Mouse (Mus musculus): ENCODE data around the gene Ptprm.

Ptprm gene

DNA sequence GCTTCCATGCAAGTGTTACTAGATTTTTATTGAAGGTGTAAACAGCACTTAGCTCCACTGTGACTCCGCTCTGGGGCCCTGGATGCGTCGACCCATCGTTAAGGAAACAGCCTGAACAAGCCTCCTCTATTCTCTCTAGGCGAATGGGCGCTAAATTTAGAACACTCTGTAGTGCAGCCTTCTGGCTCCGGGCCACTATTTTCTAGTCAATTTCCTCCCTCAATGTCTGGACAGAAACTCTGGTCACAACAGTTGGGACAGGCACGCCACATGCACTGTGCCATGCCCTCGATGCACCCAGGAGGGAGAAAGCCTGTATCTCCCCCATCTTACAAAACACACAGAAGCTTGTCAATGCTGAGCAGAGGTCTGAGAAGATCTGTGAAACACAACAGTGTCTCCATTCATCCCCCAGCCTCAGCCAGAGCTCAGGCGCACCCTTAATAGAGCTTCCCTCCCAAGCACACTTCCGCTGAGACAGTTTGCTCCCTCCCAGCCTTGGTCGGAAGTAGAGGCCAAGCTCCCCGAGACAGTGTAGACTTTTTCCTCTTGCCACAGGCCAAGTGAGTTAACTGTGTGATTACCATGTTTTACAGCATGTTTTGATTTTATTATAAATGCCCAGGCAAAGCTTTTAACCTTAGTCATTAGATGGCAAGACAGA lies 220.7 kb downstream of the Ptprm start:
- peak; percentile 75 for DNase-seq

DNA sequence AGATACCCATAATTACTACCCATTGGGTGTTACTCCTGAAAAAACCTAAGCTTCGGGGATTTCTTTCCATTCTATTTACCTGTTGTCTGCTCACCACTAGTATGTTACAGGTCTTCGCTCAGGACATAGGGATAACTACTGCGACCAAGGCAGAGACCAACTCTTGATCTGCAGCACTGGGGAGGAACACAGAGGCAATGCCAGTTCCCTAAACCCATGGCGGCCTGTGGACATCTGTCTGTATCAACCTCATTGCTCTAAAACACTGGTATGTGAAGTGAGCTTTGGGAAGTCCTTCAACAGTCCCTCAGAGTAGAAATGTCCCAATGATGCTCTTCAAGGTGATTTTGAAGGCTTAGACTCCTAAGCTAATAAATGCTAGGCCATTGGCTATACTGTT lies 221.2 kb downstream of the Ptprm start:
- DNase-seq = no peak

DNA sequence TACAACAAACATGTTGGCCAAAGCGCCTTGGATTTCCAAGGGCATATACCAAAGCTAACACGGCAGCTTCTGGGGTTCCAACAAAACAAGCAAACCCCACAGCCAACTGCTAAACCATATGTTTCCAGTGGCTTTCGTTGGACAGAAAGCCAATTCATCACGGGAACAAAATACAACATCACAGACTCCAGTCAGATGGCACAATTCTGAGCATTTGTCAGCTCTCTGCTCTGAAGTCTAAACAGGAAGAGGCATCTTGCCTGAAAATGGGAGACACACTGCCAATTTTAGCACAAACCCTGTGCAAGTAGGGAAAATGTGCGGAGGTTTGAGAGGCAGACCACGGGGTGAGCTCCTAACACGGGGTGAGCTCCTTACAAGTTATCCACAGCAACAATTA lies 226.7 kb downstream of the Ptprm start:
- no peak for DNase-seq

DNA sequence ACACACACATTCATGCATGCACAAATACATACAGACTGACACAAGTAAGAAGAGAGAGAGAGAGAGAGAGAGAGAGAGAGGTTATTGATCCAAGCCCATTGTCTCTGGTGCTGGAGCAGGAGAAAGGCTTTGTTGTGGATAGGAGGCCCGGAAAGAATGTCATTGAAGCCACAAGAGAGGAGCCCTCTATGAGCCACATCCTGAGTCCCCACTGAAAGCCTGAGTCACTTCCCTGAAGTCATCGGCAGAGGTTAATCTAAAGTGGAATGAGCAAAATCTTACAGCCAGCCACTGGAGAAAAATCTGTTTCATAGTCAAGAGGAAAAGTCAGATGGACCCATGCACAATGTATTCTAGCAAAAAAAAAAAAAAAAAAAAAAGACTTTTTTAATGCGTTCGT lies 228.7 kb downstream of the Ptprm start:
- no peak for DNase-seq

DNA sequence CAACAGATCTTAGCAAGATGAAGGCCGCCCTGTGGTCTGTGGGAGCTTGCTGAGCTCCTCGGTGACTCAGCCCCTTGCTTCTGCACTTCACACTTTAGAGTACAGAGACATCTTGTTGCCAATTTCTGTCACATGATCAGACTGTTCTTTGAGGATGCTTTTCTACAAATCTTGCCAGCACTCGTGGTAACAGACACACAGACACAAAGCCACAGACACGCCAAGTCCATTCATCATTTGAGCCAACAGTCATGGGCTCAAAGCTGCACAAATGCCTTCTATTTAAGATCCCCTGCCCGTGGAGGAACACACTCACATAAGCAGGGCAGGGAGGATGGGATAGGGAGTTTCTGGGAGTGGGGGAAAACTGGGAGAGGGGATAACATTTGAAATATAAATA lies 230.0 kb downstream of the Ptprm start:
- no peak for DNase-seq

DNA sequence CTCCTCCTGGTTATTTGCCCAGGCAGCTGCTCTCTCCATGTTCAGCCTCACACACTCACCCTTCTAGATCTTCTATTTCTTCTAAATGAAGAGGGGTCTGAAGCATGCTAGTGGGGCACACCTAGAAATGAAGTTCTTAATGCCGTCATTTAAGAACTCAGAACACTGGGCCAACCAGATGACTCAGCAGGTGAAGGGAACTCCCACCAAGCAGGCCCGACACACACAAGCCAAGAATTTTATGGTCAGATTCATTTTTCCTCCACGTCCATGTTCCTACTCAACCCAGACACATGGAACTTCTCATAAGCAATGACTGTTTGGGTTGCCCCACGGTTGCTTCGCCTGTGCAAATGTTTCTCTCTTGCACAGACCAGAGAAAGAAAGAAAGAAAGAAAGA lies 230.5 kb downstream of the Ptprm start:
- no peak for DNase-seq

DNA sequence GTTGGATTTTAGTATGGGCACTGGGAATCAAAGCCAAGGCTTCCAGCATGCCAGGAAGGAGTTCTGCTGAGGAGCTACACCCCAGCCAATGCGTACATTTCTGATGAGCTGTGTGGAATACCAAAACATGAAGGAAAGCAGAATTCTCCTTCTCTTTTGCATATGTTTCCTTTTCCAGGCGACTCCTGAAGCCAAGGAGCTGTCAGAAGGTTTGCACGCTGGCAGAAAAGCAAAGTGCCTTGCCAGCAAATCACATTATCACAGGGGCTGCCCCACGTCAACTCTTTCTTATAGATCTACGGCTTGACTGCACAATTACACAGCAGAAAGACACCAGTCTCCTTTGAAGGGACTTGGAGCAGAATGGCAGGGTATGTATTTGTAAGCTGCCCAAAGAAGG lies 233.4 kb downstream of the Ptprm start:
- DNase-seq = no peak

DNA sequence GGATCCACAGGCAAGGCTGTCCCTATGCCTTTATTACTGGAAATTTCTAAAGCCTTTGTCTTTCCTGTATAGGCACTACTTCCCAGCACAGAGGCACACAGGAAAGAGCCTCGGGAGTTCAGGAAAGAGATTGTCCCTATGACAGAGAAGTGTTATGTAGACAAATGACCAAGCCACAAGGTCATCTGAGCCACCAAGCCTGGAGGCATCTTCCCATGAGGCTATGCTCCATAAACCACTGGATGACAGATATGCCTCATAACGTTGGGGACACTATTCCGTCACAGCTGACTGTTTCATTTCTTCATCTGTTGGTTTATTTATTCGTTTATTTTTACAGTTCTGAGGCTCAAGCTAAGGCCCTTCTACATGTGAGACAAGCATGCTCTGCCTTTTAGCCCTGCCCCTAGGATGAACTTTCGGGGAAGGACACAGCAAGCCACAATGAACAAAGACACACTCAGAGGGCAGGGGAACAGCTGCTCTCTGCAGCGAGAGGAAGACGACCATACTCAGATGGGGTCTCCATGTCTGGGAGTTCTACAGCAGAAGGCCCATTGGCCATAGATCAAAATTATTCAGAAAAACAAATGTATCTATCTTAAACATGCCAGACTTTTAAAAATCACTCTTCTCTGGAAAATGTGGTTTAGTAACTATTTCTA lies 235.4 kb downstream of the Ptprm start:
- no peak for DNase-seq

DNA sequence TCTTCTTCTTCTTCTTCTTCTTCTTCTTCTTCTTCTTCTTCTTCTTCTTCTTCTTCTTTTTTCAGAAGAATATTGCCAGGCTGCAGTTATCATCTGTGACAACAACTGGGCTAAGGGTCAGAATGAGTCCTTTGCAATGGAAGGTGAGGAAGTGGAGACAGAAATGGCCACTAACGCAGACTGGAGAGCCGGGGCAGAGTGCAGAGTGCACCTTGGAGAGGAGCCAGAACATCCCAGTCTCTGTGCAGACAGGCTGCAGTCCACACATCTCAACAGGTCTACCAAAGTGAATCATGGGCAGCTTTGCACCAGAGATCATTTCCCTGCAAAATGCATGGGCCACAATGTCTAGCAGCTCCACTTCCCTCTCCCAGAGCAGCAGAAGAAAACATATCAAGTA lies 239.4 kb downstream of the Ptprm start:
- no peak for DNase-seq

DNA sequence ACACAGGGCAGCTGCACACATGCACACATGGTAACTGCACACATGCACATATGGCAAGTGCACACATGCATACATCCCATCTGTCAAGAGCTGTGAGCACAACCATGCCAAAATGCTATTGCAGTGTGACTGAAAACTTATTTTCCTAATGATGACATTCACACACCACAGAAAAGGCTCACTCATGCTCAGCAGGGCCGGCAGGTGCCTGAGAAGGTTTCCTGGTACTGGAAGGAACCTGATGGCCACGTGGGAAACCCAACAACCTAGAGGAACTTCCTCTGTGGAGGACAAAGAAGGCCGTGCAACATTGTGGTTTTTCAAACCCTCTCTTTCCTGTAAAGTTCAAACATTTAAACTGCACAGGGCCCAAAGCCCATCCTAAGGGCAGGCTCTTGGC lies 241.6 kb downstream of the Ptprm start:
- DNase-seq = no peak

DNA sequence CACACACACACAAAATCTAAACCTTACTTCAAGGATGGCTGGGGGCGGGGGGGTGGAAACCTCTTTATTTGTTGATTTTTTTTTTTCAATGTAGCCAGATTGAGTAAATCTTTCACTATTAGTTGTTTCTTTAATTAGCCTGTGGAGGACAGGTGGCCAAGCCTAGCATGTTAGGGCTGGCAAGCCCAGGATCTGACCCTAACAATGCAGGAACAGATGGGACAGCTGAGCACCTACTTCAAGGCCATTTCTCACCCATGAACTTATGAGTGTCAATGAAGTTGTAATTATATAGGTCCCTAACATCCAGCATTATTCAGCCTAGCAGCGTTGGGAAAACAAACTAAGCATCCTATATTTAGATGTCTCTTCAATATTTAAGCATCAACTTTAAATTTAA lies 248.1 kb downstream of the Ptprm start:
- no peak for DNase-seq

DNA sequence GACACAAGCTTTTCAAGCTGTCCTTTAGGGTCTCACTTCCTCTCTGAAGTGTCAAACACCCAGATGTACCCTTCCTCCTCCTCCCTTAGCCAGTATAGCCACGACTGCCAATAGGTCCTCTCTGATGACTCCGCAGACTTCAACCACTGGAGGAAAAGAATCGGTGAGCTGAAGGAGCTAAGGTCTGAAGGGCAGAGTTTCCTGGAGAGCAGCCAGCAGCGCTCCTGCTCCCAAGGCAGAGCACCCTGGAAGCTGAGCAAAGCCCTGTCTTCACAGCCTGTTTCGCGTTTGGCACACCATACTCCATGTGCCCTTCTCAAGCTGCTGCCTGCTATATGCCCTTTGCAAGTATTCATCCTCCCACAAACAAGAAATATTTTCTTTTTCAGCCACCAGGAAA lies 252.2 kb downstream of the Ptprm start:
- peak; percentile 33 for DNase-seq

DNA sequence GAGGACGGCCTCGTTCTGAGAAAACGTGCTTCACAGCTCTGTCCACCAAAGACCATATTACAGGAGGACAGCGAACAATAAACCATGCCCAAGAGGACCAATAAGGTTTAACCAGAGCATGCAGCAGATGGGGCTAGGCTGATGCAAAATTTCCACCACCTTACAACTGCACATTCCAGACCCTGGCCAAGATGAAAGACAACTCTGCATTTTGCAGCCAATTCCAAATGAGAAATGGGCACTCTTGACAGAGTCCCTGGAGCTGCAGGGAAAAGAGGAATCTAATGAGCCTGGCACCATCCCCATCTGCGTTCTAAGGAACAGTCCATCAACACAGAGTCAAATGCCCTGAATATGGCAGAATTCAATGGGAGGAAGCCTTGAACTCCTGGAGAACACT lies 263.3 kb downstream of the Ptprm start:
- no peak for DNase-seq

DNA sequence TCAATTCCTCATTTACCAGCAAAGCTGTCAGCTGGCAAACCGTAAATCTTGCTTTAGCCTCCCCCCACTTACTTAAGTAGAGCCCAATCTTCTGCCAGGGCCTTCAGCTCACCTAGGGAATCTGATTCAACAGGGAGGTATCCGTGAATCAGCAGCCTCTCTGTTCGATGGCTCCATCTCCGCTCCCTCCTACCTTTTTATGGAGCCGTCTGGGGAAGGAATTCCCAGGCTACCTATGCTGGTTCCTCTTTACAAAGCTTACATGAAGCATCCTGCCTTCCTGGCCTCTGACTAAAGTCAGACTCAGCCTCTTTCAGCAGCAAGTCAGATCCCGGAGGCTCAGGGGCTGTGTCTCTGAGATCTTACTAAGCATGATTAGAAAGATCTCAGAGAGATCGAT lies 264.1 kb downstream of the Ptprm start:
- no peak for DNase-seq

DNA sequence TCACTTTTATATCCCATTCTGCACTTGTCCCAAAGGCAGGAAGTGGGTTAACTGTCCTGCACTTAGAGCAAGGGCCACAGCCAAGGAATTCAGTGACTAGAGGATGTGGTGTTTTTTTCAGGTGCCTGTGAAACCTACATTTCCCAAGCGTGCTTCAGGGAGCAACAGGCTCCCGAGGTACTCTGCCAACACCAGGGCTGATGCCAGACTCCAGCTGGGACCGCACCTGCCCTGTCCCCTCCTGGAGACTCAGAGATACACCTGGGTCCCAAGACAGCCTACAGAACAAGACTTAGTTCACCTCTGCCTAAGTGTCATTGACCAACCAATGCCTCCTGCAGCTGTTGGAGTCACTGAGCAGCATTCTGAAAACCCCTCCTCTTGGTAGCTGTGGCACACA lies 264.6 kb downstream of the Ptprm start:
- no peak for DNase-seq

DNA sequence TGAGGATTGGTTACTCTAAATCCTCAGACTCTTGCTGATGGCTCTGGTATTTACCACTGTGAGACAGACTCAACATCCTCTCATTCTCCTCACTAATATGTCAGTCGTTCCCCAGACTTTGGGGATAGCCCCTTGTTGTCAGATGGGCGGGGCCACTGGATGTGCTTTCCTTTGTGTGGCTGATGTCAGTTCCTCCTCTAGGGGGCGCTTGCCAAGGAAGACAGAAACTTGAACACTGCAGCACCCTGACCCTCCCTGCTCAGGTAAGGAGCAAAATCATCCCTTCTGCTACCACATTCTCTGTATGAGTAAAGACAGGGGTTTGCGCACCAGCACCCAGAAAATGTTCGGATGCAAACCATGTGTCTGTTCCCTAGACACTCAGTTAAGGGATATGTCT lies 266.7 kb downstream of the Ptprm start:
- DNase-seq = peak; percentile 19

DNA sequence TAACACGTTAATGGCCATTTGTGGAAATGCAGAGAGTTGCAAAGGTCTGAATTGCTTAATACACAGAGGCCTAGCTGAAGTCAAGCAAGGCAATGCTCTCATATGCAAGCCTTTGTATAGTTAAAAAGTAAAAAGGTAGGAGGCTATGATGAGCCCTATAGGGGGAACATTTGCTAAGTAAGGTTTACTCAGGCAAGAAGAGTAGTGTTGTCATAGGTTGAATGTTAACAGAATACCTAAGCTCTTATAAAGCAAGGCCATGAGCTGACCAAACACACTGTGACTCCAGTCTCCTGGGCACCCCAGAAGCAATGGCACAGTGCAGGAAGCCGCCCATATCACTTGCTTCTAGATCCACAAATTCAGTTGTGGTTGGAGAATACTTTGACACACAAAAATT lies 267.4 kb downstream of the Ptprm start:
- DNase-seq = no peak

DNA sequence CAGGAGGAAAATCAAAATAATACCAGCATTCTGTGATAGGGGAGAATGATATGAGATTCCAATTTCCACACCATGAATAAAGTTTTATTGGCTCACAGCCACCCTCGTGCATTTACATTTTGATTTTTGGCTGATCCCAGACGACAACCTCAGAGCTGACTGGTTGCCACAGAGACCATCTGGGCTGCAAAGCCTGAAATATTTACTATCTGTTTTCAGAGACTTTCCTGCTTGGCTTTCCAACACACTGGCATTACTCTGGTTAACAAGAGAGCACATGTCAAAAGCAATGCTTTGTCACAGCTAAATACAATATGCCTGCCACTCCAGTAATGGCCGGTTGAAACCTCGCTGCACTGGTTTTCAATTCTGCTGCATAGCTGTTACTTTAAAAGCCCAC lies 269.8 kb downstream of the Ptprm start:
- no peak for DNase-seq

DNA sequence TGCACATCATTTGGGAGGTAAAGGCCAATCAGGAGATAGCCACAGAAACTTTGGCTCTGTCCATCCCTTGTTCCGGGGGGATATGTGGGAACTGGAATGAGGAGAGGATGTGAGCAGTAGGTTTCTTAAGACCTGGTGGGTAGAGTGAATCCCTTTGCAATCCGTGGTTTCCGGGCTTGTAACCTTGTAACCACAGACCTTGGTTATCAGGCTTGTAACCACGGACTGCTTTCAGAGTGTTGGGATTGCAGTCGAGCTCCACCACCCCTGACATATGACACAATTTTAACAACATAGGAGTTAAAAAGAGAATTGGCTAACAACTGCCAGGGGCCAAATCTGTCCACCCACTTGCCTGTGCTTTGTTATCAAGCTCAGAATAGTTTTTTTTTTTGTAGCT lies 270.2 kb downstream of the Ptprm start:
- DNase-seq = no peak

DNA sequence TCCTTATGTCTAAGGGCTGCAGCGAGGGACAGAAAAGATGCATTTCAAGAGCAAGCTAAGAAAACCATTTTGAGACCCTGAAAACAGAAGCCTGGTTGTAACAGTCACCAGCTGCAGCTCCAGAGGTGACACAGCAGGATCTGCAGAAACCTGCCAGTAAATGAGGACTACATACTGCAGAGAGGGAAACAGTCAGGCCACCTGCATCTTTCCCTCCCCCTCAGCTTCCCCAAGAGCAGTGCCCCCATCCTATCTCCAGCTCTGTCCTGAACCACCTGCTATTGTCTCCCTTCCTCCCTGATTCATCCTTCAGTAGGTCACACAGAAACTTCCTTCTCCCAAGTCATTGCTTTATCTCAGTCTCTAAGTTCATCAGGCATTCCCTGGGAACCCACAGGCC lies 274.7 kb downstream of the Ptprm start:
- no peak for DNase-seq

DNA sequence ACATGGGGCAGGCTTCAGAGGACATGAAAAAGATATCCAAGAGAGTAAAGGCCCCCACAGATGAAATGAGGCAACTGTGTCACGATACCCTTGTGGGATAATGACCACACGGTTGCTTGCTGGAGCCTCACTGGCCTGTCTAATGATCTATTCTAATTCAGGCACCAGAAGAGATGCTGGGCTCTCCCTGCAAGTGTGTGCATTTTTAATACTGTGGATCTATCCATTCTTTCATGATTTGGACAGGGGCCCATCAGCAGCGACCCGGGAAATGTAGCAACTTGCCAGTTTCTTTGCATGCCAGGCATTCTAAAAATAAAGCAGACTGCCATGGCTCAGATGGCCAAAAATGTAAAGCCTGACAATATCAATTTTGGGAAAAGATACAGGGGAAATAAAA lies 280.7 kb downstream of the Ptprm start:
- DNase-seq = no peak

DNA sequence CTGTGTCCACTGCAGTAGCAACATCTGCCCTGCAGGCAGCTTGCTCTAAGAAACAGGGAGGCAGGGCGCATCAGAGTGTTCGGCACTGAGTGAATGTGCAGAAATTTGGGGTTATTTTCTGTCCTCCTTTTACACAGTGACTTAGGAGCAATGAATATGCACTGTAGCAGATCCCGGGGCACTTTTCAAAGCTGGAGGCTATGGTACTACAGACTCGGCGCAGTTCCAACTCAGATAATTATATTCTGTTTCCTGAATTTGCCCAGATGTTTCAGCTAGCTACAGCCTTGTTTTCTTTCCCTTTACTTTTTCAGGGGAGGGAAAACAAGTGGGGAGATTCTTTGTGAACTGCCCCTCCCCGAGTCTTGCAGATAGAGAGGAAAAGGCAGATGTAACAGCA lies 281.1 kb downstream of the Ptprm start:
- no peak for DNase-seq

DNA sequence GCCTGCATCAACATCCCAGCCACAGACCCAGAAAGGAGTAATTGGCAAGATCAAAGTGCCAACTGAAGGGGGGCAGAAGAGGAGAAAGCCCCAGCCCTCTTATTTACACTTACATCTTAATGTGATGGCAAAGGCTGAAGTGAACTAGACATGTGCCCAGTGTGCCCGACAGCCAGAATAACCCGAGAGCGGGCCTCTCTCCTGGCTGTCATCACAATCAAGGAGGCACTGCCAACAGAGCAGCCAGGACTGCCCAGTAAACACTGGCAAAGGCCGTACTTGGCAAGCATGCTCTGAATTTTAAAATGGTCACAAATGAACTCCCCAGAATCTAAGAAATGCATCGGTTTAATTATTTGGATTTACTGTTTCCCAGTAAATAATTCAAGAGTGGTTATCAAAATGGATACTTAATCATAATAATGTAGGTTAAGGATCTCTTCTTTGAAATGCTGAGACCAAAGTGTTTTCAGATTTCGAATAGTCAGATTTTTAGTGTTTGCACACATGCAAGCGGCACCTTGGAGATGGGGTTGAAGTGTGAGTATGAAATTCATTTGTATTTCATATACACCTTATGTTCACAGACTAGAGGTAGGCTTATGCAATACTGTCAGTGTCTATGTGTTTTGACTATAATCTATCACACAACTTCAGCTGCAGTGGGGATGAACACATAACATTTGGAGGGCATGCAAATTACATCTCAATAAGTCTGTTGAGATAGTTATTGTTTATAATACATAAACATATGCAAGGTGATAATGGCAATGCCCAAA lies 282.8 kb downstream of the Ptprm start:
- DNase-seq = no peak

DNA sequence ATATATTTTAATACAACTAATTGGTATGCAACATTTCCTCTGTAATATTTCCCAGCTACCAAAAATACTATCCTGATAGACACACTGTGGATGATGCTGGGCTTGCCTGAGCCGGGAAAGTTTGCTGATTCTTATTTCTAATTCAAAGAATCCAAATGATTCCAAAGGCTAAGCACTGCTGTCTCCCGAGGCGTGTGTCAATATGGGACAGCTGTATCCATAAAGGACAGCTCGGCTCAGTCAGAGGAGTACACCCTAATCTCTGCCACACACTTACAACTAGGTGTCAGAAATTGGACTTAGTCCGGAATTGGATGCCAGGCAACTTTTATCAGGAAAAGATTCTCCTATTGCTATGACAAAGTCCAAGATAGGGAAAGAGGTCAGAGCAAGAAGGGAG lies 290.6 kb downstream of the Ptprm start:
- no peak for DNase-seq

All from lung, postnatal 14 days (tissue).